Mouse (Mus musculus): ENCODE data around the gene Arhgap1.

Gene Arhgap1

DNA sequence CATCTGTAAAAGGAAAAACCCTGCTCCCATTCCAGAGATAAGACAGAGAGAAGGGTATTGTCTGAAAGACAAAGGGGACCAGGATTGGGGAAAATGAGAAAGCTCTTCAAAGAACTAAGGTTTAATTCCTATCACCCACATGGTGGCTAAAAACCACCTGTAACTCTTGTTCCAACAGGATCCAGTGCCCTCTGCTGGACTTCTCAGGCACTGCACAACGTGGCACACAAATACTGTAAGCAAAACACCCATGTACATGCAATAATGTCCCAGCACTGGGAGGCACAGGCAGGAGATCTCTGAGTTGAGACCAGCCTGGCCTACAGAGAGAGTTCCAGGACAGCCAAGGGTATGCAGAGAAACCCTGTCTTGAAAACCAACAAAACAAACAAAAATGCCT is 2.9 kb upstream of the Arhgap1 start:
- peak in 1 of 2 experiments; percentile 41 for DNase-seq (ENCODE audit: low read depth in 1 of 2, low spot score in 2 of 2)

DNA sequence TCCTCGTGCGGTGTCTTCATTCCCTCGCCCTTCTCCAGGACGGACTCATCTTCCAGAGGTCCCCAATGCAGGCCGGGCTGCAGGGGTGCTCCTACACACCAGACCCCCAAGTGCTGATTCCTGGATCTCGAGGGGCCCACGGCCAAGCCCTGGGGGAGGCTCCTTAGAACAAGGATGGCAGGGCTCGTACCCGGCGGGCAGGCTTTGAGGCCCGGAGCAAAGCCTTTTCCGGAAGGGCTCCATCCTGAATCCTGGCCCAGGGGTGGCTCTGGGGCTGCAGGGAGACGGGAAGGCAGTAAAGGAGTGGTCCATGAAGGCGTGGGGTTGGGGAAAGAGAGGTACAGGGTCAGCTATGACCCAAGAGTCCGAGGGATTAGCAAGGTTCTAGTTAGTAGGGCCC is 508 bp upstream of the Arhgap1 start:
- no peak for DNase-seq (ENCODE audit: low read depth in 1 of 2, low spot score in 2 of 2)

DNA sequence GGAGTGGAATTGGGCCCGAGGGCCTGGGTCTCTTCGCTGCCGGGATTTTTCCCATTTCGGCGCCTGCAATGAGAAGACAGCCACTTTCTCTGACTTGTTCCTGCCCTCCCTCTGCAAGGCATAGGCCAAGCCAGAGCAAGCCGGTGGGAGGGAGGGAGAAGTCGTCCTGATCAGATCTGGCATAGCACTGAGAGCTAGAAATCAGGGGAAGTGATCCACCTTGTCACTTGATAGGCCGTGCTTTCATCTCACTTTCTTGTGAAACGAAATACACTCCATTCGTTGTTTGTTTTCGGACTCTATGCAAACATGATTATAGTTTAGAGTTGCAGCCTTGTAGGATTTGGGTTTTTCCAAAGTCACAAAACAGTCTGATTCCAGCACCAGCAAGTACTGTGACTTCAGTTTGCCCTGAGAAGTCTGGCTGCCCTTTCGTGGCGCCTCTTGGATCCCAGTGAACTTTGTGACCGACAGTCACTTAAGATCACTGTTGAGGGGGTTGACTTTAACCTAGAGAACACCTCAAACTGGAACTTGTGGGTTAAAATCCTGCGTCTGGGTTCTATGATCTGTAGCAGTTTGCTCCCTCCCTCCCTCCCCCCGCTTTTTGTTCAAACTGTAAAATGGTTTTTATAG is 818 bp downstream of the Arhgap1 start:
- no peak for DNase-seq (ENCODE audit: low read depth in 1 of 2, low spot score in 2 of 2)

DNA sequence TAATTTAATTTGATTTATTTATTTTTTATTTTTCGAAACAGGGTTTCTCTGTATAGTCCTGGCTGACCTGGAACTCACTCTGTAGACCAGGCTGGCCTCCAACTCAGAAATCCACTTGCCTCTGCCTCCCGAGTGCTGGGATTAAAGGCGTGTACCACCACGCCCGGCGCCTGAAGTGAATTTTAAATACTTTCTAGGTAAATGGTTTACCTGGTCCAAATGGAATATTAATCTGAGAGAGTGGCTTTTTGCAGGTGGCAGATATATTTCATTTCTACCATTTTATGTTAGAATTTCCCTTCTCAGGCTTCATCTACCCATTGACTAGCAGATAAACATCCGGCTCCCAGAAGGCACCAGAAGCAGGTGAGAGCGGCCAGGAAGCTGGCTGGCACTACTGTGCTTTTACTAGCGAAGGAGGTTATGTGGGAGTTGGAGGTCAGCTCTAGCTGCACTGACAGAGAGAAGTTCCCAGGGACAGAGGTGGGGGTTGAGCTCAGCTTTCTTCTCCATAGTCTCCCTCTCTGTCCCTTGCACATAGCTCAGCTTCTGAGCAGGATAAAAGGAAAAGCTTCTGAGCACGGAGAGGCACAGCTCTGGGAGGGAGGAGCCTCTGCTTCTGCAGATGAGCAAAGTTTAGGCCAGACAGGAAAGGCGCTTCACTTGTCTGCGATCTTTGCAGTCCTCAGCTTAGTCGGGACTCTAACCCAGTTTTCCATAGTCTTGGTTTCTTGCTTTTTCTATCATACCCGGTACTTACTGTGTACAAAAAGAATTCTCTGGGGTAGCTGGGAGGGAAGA is 2.0 kb downstream of the Arhgap1 start:
- no peak for DNase-seq (ENCODE audit: low read depth in 1 of 2, low spot score in 2 of 2)

DNA sequence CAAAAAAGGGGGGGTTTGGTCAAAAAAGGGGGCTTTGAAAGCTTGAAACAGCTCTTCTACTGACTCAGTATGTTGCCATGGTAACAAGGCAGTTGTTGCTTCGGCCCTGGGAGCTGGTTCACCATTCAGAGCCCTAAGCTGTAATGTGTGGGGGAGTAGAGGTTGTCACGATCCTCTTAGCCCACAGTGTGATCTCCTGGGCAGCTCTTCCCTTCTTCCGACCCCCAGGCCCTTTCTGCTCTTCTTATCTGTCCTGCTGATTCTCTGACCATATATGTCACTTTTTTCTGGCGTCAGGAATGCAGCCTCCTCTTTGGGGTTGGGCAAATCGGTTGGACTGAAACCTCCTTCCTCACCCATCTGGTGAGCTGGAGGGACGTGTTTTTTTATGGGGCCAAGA is 3.2 kb downstream of the Arhgap1 start:
- DNase-seq (ENCODE audit: low read depth in 1 of 2, low spot score in 2 of 2), result no peak

DNA sequence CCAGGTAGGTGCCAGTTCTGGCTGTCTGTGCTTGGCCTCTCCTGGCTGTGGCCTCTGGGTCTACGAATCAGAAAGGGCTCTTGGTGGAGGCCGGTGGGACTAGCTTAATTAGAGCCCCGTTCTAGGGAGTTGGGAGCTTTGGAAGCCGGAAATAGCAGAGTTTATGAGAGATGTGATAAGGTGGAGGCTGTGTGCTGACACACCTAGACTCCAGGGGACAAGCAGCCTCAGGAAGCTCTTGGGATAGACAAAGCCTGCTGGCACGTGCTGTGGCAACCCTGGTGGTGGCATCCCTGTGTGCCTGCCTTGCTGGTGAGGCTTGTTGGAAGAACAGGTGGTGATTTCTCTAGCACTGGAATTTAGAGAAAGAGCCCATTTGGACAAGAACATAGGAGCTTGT is 5.7 kb downstream of the Arhgap1 start:
- no peak for DNase-seq (ENCODE audit: low read depth in 1 of 2, low spot score in 2 of 2)

DNA sequence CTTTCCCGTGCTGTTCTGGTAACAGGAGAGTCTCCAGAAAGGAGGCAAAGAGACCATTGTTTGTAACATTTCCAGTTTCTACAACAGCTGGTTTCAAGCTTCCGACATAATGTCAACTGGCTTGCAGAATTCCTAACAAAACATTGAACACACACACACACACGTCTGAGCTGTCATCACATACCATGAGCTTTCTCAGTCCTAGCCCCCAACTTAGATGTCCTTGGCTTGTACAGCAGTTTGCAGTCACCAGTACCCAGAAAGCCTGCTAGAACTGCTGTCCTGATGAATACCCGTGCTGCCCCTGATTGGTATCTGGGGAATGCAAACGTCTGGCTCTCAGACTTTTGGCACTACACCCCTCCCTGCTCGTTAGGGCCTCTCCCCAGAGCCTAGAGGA is 6.2 kb downstream of the Arhgap1 start:
- no peak for DNase-seq (ENCODE audit: low read depth in 1 of 2, low spot score in 2 of 2)

DNA sequence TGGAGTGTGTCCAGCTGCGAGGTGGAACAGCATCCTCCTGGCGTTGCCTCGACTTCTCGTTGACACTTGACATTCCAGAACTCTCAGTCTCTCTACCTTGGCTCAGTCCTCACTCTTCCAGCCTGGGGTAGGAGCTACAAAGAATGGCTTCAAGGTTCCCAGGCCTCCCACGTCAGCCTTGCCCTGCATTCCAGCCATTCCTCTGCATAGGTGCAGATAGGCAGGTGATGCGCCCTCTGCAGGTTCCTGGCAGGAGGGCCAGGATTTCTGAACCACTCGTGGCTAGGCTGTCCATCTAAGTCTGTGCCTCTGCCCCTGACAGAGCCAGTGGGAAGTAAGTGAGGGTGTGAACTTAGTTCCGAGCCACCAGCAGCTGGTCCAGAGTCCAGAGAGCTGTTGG is 7.1 kb downstream of the Arhgap1 start:
- no peak for DNase-seq (ENCODE audit: low read depth in 1 of 2, low spot score in 2 of 2)

DNA sequence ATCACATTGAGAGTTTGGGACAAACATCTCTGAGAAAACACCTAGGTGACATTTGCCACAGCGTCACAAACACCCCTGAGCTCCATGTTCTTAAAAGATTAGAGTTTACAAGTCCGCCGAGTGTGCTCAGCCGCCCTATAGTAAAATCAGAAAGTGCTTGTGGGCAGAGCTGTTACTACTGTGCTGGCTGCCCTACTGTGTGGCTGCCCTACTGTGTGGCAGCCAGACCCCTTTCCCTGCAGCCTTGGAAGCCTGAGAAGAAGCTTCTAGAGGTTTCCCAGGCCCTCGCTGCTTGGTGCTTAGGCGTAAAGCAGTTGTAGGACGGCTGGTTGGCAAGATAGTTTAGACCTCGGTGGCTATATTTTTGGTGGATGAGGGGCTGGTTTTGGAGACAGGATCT is 10.0 kb downstream of the Arhgap1 start:
- DNase-seq (ENCODE audit: low read depth in 1 of 2, low spot score in 2 of 2), result no peak

DNA sequence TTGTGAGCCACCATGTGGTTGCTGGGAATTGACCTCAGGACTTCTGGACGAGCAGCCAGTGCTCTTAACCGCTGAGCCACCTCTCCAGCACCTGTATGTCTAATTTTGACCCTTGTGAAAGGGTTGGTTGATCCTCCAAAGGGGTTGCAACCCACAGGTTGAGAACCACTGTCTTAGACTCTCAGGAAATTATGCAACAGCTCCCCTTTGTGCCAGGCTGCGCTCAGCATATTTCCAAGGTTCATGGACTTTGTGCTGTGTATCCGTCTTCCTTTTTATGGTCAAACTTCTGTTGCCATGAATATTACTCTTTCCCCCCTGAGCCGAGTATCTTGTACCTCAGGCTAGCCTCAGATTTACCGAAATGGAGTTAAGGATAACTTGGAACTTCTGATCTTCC is 11.3 kb downstream of the Arhgap1 start:
- DNase-seq (ENCODE audit: low read depth in 1 of 2, low spot score in 2 of 2), result no peak

DNA sequence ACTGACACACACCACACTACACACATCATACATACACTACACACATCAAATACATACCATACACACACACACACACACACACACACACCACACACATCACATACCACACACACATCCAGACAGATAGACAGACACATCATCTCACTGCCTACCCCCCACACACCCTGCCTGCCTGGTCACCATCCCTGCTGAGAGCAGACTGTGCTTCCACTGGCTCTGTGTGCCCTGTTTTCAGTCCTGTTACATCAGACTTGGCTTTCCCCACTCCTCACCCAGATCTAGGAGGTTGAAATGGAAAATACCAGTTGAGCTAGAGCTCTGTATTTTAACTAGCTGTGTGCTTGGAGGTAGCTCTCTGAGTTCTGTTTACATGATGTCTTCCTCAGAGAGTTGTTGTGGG is 15.1 kb downstream of the Arhgap1 start:
- no peak for DNase-seq (ENCODE audit: low read depth in 1 of 2, low spot score in 2 of 2)

DNA sequence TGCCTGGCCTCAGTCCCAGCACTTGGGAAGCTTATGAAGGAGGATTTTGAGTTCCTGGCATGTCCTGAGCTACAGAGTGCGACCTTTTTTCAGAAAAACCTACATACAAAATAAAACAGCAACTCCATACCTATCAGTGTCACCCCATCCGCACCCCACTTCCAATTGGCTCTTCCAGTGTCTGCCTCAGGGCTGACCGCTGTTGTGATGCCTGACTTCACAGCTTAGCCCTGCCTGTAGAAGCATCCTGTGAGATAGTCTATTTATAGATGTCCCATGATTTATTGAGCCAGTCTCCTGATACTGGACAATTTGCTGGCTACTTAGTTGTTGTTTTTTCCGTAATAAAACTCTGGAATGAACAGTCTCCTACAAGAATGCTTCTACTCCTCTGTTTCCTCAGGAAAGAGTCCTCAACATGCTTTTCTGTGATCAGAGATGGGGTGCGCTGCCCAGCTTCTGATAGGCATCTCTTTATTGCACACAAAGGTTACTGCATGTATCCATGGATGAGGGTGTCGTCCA is 16.8 kb downstream of the Arhgap1 start:
- no peak for DNase-seq (ENCODE audit: low read depth in 1 of 2, low spot score in 2 of 2)

DNA sequence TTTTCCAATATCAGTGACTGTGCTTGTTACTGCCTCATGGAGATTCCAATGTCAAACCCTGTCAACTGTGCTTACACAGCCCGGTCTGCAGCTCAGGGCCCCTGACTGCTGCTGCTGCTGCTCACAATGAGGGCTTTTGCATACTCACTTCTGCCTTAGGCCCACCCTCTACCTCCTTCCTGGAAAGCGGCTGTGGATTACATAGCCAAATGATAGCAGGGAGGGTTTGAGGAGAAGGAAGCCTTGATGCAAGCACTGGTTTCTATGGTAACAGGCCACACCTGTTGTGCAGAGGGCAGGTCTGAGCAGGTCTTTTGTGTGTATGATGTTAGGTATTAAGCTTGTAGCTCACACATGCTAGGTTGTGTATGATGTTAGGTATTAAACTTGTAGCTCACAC is 18.1 kb downstream of the Arhgap1 start:
- DNase-seq (ENCODE audit: low read depth in 1 of 2, low spot score in 2 of 2), result no peak

DNA sequence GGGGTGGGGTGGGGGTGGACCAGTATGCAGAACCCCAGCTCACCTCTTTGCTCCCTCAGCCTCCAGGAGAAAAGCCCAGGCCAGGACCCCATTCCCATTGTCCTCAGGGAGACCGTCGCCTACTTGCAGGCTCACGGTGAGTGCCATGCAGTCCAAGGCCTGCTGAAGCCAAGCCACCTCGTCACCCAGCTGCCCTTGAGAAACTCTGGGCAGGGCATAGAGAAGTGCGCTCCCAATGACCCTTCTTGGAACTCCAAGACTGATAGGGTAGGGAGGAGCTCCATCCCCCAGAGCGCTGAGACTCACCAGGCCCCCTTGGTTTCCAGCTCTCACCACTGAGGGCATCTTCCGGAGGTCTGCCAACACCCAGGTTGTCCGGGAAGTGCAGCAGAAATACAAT is 19.7 kb downstream of the Arhgap1 start:
- no peak for DNase-seq (ENCODE audit: low read depth in 1 of 2, low spot score in 2 of 2)

DNA sequence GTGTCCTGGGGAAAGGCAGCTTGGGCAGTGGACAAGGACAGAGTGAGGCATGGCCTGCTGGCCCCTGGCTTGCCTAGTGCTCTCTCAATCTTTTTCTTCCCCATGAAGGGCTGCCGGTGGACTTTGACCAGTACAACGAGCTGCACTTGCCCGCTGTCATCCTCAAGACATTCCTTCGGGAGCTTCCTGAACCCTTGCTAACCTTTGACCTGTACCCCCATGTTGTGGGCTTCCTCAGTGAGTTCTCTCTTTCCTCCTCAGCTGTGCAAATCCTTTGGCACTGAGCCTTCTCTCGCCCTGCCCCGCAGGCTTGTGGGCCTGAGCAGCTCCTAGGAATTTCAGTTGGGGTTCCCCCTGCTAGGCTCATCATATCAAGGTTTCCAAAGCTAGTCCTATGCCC is 20.4 kb downstream of the Arhgap1 start:
- no peak for DNase-seq (ENCODE audit: low read depth in 1 of 2, low spot score in 2 of 2)

DNA sequence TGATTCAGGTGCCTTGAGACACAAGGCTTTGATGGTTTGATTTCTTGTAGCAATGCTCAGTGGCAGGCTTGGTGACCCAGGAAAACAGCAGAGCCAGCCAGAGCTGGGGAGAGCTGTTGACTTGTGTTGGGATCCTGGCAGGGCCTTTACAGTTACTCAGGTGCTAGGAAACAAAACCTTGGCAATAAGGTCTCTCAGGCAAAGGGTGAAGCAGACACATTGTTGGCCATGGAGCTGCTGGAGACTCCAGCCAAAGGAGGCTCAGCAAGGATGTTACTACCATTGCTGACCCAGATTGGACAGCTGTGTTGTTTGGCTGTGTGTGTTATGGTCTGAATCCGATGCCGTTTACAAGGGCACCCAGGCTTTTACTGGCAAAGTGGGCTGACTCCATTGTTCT is 23.9 kb downstream of the Arhgap1 start:
- no peak for DNase-seq (ENCODE audit: low read depth in 1 of 2, low spot score in 2 of 2)

DNA sequence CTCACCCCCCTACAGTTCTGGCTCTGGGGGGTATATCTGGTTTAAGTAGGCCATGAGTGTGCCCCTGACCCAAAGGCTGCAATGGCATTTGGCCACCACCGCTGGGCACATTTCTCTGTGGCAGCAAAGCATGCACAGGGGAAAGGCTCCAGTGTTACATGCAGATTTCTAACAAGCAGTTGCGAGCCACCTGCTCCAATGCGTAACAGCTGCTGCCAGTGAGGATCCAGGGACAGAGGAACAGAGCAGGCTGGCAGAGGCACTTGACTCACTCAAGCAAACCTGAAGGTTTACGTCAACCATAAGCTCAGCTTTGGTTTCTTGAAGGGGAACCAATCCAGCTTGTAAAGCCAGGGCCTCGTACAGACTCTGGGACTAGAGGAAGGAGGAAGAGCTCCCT is 25.2 kb downstream of the Arhgap1 start:
- no peak for DNase-seq (ENCODE audit: low read depth in 1 of 2, low spot score in 2 of 2)

DNA sequence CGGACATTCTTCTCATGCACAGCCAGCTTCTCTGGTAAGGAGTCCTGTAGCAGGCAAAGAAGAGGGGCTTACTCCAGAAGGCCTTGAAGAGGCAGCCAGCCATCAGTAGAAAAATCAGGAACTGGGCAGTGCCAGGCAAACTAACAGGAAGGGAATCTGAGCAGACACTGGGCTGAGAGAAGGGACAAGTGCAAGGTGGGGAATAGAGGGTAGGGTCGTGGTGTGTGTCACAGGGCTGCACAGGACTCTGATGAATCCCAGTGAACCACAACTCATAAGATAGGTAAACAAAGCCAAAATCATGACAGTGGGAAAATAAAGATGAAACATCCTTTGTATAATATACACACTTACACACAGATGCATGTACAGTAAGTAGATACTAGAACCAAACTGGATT is 26.8 kb downstream of the Arhgap1 start:
- DNase-seq (ENCODE audit: low read depth in 1 of 2, low spot score in 2 of 2), result no peak

DNA sequence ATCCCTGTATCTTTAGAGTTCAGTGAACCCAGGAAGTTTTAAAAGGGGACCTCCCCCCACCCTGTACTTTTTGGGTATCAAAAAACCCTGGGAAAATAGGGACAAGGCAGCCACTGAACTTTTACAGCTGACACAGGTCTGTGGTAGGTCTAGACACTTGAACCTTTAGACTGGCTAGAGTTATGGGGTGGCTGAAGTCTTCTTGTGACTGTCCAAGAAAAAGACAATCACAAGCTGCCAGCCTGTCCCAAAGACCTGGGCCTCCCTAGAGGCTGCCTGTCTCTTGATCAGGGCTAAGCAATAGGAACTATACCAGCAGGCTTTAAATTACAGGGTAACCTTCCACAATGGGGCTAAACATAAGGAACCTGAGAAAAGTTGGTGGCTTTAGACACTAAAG is 27.3 kb downstream of the Arhgap1 start:
- DNase-seq (ENCODE audit: low read depth in 1 of 2, low spot score in 2 of 2), result no peak

DNA sequence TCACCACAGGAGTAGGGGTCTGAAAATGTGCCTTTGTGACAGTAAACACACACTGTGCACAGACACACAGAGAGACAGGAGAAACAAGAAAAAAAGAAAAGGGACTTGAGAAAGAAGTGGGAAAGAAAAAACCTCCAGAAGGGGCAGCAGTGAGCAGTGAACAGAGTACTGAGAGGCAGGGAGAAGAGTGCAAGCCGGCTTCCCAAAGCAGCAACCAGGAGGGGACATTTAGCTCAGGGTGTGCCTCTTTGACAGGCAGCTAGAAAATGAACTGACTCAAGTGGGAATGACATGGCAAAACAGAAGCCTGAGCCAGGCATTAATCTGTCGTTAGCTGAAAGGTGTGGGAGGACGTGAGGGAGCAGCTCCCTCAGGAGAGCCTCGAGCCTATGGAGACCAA is 33.2 kb downstream of the Arhgap1 start:
- no peak for DNase-seq (ENCODE audit: low read depth in 1 of 2, low spot score in 2 of 2)

DNA sequence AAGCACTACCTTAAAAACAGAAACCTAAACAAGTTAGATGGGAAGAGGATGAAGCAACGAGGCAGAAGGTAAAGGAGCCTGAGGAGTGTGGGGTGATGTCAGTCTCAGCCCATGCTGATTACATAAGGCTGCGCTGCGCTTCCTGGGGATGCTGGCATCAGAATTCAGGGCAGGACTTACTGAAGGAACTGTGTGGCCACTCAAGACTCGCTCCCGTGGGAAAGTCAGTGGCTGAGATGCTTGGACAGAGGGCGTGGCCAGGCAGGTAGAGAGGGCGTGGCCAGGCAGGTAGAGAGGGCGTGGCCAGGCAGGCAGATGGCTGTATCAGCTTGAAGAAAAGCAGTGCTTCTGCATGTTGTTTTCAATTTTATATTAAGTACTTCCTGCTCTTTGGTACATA is 34.3 kb downstream of the Arhgap1 start:
- no peak for DNase-seq (ENCODE audit: low read depth in 1 of 2, low spot score in 2 of 2)

DNA sequence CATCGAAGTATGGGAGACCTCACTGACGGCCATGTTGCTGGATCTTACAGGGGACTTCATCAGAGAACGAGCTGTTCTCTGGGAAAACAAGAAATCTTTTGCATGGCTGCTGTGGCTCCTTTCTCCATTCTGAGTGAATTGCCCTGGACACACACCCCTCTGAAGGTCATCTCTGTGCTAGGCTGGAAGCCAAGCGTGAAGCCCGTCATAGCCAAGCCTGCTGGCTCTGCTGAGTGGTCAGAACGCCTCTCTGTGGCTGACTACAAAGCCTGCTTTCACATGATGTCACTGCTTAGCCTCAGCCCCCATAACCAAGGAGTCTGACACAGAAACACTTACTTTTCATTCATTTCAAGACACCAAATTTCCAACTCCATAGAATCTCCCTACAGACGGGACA is 39.8 kb downstream of the Arhgap1 start:
- DNase-seq (ENCODE audit: low read depth in 1 of 2, low spot score in 2 of 2), result no peak

Measured in monocyte, adult 2 months (primary cell).